Mouse (Mus musculus) embryonic facial prominence, embryonic 13.5 days (tissue): ENCODE results near the gene Wt1. TPM values are rescaled to one million over a fixed set of nuclear protein-coding genes. Genes with fewer than 3 reads are reported as not detected.

Experiments used
- ATAC-seq: fragments of 200-750 bp; cut with Nextera tagmentation; 2 replicates; pipeline ENCODE4 v1.8.0; 2017; ENCODE audit warnings: low read depth; ENCODE audit not compliant: insufficient number of reproducible peaks, insufficient read depth, low FRiP score, low TSS enrichment
- H3K27ac ChIP-seq: fragments of 300-500 bp; sonication (generic); 2 replicates; pipeline ENCODE4 v1.5.1; 2015; ENCODE audit warnings: moderate library complexity, mild to moderate bottlenecking, inconsistent platforms
- H3K27me3 ChIP-seq: fragments of 300-500 bp; sonication (generic); 2 replicates; pipeline ENCODE4 v1.6.1; 2015; ENCODE audit warnings: mild to moderate bottlenecking, inconsistent platforms
- H3K36me3 ChIP-seq: fragments of 300-500 bp; sonication (generic); 2 replicates; pipeline ENCODE4 v1.6.1; 2015; ENCODE audit warnings: mild to moderate bottlenecking, inconsistent platforms
- H3K4me1 ChIP-seq: fragments of 300-500 bp; sonication (generic); 2 replicates; pipeline ENCODE4 v1.6.1; 2015; ENCODE audit warnings: inconsistent platforms
- H3K4me2 ChIP-seq: fragments of 300-500 bp; sonication (generic); 2 replicates; pipeline ENCODE4 v1.6.1; 2015; ENCODE audit warnings: moderate library complexity, mild to moderate bottlenecking, inconsistent platforms
- H3K4me3 ChIP-seq: fragments of 300-500 bp; sonication (generic); 2 replicates; pipeline ENCODE4 v1.5.1; 2015; ENCODE audit warnings: mild to moderate bottlenecking, inconsistent platforms
- H3K9ac ChIP-seq: fragments of 300-500 bp; sonication (generic); 2 replicates; pipeline ENCODE4 v1.6.1; 2015; ENCODE audit warnings: mild to moderate bottlenecking, inconsistent platforms
- H3K9me3 ChIP-seq: fragments of 300-500 bp; sonication (generic); 2 replicates; pipeline ENCODE4 v1.6.1; 2016; ENCODE audit warnings: inconsistent platforms
- WGBS: fragments of 180-500 bp; shearing (Covaris S2); methylation state at CpG from one replicate; pipeline ENCODE4 v1.1.7; 2015; ENCODE audit warnings: mixed read lengths; 5-methylcytosine and 5-hydroxymethylcytosine counted together
- polyA plus RNA-seq: library from polyadenylated mRNA; unstranded; fragments of >200 nt; fragmentation: Nextera tagmentation; extraction: Ambion mirVana; gene quantifications from 2 replicates; pipeline ENCODE4 v1.2.1, GENCODE M21; 2015

Gene Wt1
- polyA plus RNA-seq, 1 experiment from 2014 or later, result 0.24 TPM

DNA sequence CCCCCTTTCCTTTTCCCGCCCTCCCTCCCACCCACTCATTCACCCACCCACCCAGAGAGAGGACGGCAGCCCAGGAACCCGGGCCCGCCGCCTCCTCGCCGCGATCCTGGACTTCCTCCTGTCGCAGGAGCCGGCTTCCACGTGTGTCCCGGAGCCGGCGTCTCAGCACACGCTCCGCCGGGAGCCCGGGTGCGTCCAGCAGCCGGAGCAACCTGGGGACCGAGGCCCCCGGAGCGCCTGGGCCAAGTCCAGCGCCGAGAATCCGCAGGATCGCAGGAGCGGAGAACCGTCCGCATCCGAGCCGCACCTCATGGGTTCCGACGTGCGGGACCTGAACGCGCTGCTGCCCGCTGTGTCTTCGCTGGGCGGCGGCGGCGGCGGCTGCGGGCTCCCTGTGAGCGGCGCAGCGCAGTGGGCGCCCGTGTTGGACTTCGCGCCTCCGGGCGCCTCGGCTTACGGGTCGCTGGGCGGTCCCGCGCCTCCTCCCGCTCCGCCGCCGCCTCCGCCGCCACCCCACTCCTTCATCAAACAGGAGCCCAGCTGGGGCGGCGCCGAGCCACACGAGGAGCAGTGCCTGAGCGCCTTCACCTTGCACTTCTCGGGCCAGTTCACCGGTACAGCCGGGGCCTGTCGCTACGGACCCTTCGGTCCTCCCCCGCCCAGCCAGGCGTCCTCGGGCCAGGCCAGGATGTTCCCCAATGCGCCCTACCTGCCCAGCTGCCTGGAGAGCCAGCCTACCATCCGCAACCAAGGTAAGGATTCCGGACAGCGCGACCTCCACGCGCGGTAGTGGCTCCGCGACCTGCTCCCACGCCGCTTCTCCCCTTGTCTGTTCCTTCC is 582 bp downstream of the Wt1 start:
- H3K9me3 ChIP-seq, result no peaks in the 10 kb centered on the region
- no peak overlapping the region for H3K27ac ChIP-seq
- no peaks in the 10 kb centered on the region for H3K36me3 ChIP-seq
- H3K27me3 ChIP-seq, result peaks cover 98% of the 10 kb centered on the region
- WGBS, result 1% methylated on average over 60 of the region's 92 CpGs
- no peak overlapping the region for H3K9ac ChIP-seq
- H3K4me2 ChIP-seq, result peak overlapping the region; percentile 53
- H3K4me1 ChIP-seq, result peaks cover 24% of the 10 kb centered on the region
- 0 out of 2 replicates have a peak, but pooled peaks have one; percentile 17 for ATAC-seq
- H3K4me3 ChIP-seq, result peak overlapping the region; percentile 31

DNA sequence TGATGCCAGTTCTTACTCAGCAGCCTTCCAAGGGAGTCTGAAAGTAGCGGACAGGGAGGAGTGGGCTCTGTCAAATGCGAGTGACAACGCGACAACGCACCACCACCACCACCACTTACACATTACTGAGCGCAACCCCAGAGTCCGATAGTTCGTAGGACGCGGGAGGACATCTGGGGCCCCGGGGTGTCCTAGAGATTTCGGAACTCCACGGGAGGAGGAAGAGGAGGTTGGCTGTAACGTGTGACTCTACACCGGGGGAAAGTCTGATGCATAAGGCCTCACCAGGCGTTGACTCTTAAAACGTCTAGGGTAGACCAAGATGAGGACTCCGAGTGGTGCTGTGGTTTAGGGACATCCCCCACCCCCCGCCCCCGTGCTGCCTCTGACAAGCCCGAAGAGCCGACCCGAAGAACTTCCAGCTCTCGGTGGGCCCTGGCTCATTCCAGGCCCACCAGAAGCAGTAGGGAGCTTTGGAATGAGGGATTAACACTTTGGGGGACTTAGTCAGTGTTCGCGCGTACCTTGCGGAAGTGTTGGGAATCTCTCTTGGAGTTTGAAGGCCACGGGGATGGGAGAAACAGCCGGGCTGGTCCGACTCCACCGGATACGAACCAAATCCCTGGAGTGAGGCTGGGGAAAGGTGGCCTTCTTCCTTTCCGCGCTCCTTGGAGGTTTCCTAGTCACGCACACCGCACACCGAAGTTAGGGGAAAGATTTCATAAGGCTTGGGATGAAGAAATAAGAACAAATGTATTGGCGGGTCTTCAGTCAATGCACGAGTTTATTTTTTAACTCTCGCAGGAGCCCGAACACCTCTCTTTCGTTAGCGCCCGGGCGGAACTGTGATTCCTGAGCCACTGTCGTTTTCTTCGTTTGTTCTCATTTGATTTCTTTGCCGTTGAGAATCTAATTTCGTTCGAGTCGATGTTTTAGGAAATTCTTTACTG is 1.5 kb downstream of the Wt1 start:
- under 1% methylated on average over 52 of the region's 52 CpGs for WGBS
- Histone ChIP-seq H3K4me2 (peak overlapping the region; percentile 53), H3K27ac (no peak overlapping the region), H3K36me3 (no peaks in the 10 kb centered on the region), H3K4me1 (peaks cover 23% of the 10 kb centered on the region), H3K9me3 (no peaks in the 10 kb centered on the region), H3K4me3 (peak overlapping the region; percentile 31), H3K9ac (no peak overlapping the region), H3K27me3 (peaks cover 100% of the 10 kb centered on the region)
- ATAC-seq, result no peak

DNA sequence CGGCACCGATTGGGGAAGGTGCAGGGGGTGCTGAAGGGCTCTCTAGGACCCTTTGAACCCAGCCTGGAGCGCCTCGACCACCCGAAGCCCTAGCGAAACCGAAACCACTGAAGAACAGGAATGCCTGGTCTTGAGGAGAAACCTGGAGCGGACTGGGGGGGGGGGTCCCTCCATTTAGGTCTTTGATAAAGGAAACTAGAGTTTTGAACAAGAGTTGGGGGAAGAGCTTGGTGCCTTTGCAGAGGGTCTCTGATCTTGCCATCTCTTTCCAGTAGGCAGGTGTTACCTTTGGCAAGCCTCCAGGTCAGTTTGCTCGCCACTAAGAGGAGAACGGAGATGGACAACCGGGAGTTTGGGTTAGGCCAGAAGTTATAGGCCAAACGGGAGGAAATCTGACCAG is 2.2 kb downstream of the Wt1 start:
- H3K4me3 ChIP-seq, result no peak overlapping the region
- 5% methylated on average over 12 of the region's 12 CpGs for WGBS

DNA sequence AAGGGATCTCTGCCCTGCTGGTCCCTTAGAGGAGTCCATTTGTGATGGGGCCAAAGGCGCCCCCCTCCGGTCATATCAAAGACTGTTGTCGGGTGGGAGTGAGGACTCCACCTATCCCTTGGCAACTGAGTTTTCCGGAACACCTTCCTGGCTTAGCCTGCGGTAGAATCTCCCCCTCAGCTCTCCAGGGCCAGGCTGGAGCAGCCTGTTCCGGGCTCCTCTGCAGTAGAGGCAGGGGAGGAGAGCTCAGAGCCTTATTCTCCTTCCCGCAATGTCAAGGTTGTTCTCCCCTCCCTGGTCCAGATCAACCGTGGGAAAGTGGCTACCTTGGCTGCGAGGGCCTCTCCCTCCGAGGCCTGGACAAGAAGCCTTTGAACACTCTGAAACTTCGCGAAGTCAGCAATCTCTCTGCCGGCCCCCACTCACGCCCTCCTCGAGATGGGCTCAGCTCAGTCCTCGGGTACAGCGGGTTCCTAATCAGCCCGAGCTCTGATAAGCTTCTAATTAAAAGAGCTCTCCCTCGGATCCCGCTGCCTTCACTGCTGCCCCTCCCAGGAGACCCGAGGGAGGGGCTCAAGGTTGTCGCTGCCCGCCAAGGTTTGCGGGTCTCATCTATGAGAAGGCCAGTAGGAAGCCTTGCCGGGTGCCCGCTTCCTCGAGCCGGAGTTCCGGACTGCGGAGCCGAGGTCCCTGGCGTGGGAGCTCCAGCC is 4.2 kb downstream of the Wt1 start:
- Histone ChIP-seq H3K36me3 (no peaks in the 10 kb centered on the region), H3K27ac (no peak overlapping the region), H3K4me1 (peaks cover 21% of the 10 kb centered on the region), H3K27me3 (peaks cover 100% of the 10 kb centered on the region), H3K9me3 (no peaks in the 10 kb centered on the region), H3K4me3 (no peak overlapping the region), H3K4me2 (no peak overlapping the region), H3K9ac (no peak overlapping the region)
- WGBS, result under 1% methylated on average over 32 of the region's 32 CpGs
- ATAC-seq, result no peak

More for the DNA sequence above, 2.2 kb downstream of the Wt1 start:
- H3K9ac ChIP-seq, result no peak overlapping the region
- no peaks in the 10 kb centered on the region for H3K36me3 ChIP-seq
- ATAC-seq, result no peak
- no peak overlapping the region for H3K27ac ChIP-seq
- peaks cover 100% of the 10 kb centered on the region for H3K27me3 ChIP-seq
- no peak overlapping the region for H3K4me2 ChIP-seq
- no peaks in the 10 kb centered on the region for H3K9me3 ChIP-seq
- peaks cover 21% of the 10 kb centered on the region for H3K4me1 ChIP-seq

DNA sequence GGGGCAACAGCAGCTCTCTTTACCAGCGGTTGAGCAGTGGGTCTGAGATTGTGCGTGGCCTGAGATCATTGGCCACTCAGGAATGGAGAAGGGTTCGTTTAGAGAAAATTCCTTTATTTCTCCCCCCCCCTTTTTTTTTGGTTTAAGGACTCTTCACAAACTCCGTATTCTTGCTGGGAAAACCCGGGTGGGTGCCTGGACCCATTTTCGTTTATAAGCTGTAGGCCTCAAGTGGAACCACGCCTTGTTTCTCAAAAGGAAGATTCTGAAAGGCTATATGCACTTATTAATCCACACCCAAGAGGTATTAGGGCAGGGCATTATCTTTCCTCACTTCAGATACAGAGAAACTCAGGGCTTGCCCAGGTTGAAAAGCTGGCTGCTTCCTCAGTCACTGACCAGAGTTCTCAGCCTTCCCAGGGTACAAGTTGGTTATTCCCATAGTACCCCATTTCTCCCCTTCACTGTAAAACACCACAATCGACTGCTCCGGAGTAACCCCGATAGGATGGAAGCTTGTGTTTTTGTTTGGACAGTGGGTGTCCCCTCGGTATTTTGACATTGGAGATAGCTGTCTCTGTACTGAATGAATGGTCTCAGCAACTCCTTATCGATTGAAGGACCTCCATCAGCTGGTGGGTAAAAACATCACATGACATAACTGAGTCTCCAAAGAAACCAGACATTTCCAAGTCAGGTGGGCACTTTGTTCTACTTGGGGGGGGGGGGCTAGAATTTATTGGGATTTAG is 4.9 kb downstream of the Wt1 start:
- no peak overlapping the region for H3K9ac ChIP-seq
- no peak overlapping the region for H3K4me2 ChIP-seq
- H3K9me3 ChIP-seq, result no peaks in the 10 kb centered on the region
- H3K27ac ChIP-seq, result no peak overlapping the region
- ATAC-seq, result no peak
- peaks cover 20% of the 10 kb centered on the region for H3K4me1 ChIP-seq
- no peaks in the 10 kb centered on the region for H3K36me3 ChIP-seq
- H3K4me3 ChIP-seq, result no peak overlapping the region
- WGBS, result 4% methylated on average over 12 of the region's 12 CpGs
- H3K27me3 ChIP-seq, result peaks cover 100% of the 10 kb centered on the region

DNA sequence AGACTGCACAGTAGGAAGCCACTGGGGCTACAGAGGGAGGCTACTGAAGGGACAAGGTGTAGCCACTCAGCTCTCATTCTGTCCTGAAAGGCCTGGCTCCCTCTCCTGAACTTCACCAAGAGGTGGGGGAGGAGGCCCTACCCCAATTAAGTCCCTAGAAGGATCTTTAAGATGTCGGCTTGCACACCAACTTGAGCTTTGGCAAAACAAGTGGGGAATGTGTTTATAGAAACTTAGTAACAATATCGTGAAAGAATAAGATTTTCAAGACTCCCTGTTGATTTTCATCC is 5.4 kb downstream of the Wt1 start:
- Histone ChIP-seq H3K27me3 (peaks cover 100% of the 10 kb centered on the region), H3K9me3 (no peaks in the 10 kb centered on the region), H3K4me1 (peaks cover 15% of the 10 kb centered on the region), H3K9ac (no peak overlapping the region), H3K4me3 (no peak overlapping the region), H3K36me3 (no peaks in the 10 kb centered on the region), H3K4me2 (no peak overlapping the region), H3K27ac (no peak overlapping the region)
- 10% methylated on average over 2 of the region's 2 CpGs for WGBS
- no peak for ATAC-seq

DNA sequence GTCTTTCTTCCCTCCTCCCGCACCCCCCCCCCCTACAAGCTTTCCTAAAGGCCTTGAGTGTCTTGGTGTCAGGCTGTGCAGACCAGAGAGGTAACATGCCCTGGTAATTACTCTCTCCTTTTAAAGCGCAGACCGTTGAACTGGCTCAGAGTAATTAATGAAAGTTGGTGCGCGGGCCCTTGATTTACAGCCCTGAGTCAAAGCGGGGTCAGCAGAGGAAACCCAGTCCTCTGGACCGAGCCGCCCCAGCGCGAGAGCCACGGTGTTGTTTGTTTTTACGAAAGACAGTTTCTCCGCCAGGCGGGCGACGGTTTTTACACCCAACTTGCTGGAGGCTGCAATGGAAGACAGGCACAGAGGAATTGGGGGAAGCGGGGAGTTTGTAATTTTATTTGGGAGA is 6.0 kb downstream of the Wt1 start:
- H3K9ac ChIP-seq, result no peak overlapping the region
- H3K9me3 ChIP-seq, result no peaks in the 10 kb centered on the region
- H3K4me2 ChIP-seq, result no peak overlapping the region
- ATAC-seq, result no peak
- 1% methylated on average over 17 of the region's 17 CpGs for WGBS
- peaks cover 9% of the 10 kb centered on the region for H3K4me1 ChIP-seq
- H3K27me3 ChIP-seq, result peaks cover 100% of the 10 kb centered on the region
- H3K4me3 ChIP-seq, result no peak overlapping the region; the same call in 1 of the 2 replicates
- no peak overlapping the region for H3K27ac ChIP-seq
- H3K36me3 ChIP-seq, result no peaks in the 10 kb centered on the region

DNA sequence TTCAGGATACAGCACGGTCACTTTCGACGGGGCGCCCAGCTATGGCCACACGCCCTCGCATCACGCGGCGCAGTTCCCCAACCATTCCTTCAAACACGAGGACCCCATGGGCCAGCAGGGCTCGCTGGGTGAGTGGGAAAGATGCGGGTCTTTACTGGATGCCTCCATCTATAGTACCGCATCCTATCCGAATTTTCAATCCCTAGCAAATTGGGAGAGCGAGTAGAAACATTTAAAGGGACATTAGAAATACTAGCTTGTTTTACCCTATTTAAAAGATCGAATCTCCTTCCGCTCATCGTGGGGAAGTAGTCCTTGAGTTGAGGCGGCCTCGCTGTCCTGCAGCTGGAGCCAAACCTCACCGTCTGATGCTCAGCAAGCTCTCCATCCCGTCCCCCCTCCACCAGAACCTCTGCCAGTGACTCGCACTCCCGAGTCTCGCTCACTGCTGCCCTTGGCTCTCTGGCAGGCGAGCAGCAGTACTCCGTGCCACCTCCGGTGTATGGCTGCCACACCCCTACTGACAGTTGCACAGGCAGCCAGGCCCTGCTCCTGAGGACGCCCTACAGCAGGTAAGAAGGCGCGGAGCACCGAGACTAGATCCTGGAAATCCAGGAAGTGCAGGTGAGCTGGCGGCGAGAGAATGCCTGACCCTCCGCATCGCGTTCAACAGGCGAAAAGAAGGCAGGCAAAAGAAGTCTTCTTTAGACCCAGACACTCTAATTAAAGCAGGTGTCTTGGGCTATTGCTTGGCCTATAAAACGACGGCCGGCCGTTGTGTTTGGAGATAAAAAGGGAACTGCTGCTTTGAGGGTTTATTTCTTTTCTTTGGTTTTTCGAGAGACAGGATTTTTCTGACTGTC is 6.8 kb downstream of the Wt1 start:
- WGBS, result 1% methylated on average over 43 of the region's 43 CpGs
- Histone ChIP-seq H3K36me3 (no peaks in the 10 kb centered on the region), H3K9ac (no peak overlapping the region), H3K4me1 (peaks cover 7% of the 10 kb centered on the region; the same call in 1 of the 2 replicates), H3K4me3 (no peak overlapping the region), H3K4me2 (no peak overlapping the region), H3K27me3 (peaks cover 100% of the 10 kb centered on the region), H3K9me3 (no peaks in the 10 kb centered on the region), H3K27ac (no peak overlapping the region)
- no peak for ATAC-seq

DNA sequence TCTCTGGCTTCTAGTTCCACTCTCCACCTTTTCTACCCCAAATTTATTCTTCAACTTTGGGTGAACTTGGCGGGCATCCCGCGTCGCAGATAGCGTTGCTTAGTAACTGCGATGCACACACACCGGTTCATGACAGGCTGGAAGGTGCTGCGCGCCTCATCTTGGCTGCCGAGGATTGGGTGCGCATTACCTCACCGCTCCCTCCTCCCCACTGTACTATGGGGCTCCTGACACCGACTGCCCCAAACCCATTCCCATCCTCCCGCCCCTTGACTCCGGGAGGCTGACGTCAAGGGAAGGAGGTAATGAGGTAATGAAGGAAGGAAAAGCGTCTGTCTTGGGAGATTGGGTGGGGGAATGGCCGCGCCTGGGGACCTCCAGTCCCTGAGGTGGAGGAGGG is 8.0 kb downstream of the Wt1 start:
- H3K27me3 ChIP-seq, result peaks cover 100% of the 10 kb centered on the region
- H3K4me2 ChIP-seq, result no peak overlapping the region
- no peak overlapping the region for H3K27ac ChIP-seq
- no peak for ATAC-seq
- H3K4me1 ChIP-seq, result peaks cover 7% of the 10 kb centered on the region; the same call in 1 of the 2 replicates
- no peaks in the 10 kb centered on the region for H3K9me3 ChIP-seq
- H3K9ac ChIP-seq, result no peak overlapping the region
- no peaks in the 10 kb centered on the region for H3K36me3 ChIP-seq
- under 1% methylated on average over 19 of the region's 19 CpGs for WGBS
- peak overlapping the region; percentile 1; the same call in 1 of the 2 replicates for H3K4me3 ChIP-seq

DNA sequence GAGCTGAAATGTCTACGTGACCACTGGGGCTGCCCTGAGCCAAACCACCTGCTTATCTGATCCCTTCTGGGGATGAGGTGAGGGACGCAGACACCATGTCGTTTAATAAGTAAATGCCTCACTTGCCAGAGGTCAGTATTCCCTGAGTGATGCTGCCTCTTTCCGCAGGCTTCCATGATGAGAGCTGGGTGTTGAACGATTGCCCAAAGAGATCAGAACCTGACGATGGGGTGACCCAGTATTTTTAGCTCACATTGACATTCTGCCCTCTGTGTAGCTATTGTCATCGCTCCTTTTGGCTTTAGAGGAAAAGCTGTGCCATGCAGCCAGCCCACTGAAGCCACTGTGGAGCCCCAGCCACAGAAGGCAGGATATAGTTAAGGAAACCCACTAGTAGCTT is 13.1 kb downstream of the Wt1 start:
- WGBS, result 77% methylated on average over 7 of the region's 7 CpGs
- no peak overlapping the region for H3K27ac ChIP-seq
- no peak overlapping the region for H3K4me2 ChIP-seq
- H3K4me1 ChIP-seq, result no peaks in the 10 kb centered on the region
- peaks cover 76% of the 10 kb centered on the region for H3K27me3 ChIP-seq
- no peak overlapping the region for H3K4me3 ChIP-seq
- H3K36me3 ChIP-seq, result no peaks in the 10 kb centered on the region
- ATAC-seq, result no peak
- H3K9ac ChIP-seq, result no peak overlapping the region
- no peaks in the 10 kb centered on the region for H3K9me3 ChIP-seq
